ENCODE assay signal across 19 mouse cellular contexts in genomic region chr16:54226149-54226548, GRCm38 (mm10).
"Had no signal": no experiment of that assay in that cellular context is flagged by ENCODE, and none has a peak within 500 bp of the region (broad histone marks: within the 10 kb centered on the region; RNA-seq: fewer than 3 reads in every experiment).

No protein-coding gene starts in this region.

- H3K27me3 ChIP-seq: lung, embryonic 15.5 days; megakaryocyte, embryonic 14.5 days; midbrain, embryonic 13.5 days; midbrain, embryonic 15.5 days; neural tube, embryonic 13.5 days; neural tube, embryonic 15.5 days had no signal

- DNase-seq: liver, postnatal 0 days; lung, adult 2 months; lung, postnatal 14 days; lung, postnatal 36 days; retina, postnatal 1 day; right cerebral cortex, adult 18-20 months; right cerebral cortex, postnatal 25 days; right cerebral cortex, postnatal 4 days; spleen, adult 18-20 months; thymus, adult 18-20 months; thymus, postnatal 25 days; thymus, postnatal 4 days had no signal

- H3K4me3 ChIP-seq: lung, embryonic 15.5 days; megakaryocyte, embryonic 14.5 days; midbrain, embryonic 13.5 days; midbrain, embryonic 15.5 days; neural tube, embryonic 13.5 days; neural tube, embryonic 15.5 days had no signal

- H3K4me2 ChIP-seq: lung, embryonic 15.5 days; midbrain, embryonic 11.5 days; midbrain, embryonic 13.5 days; midbrain, embryonic 15.5 days; neural tube, embryonic 13.5 days; neural tube, embryonic 15.5 days had no signal

- H3K36me3 ChIP-seq: lung, embryonic 15.5 days; midbrain, embryonic 13.5 days; midbrain, embryonic 15.5 days; neural tube, embryonic 13.5 days; neural tube, embryonic 15.5 days had no signal
